Mouse (Mus musculus) liver, embryonic 13.5 days (tissue): ENCODE results near the gene Rsph14. TPM values are rescaled to one million over a fixed set of nuclear protein-coding genes. Genes with fewer than 3 reads are reported as not detected.

Source experiments
- ATAC-seq: fragments of 200-750 bp; cut with Nextera tagmentation; 2 replicates; pipeline ENCODE4 v1.8.0; 2017; ENCODE audit warnings: low read depth, mild to moderate bottlenecking, moderate number of reproducible peaks, moderate library complexity
- DNase-seq: peaks from one replicate; pipeline ENCODE4 v3.0.0; 2022
- H3K27ac ChIP-seq: fragments of 300-500 bp; sonication (generic); 2 replicates; pipeline ENCODE4 v1.5.1; 2015; ENCODE audit warnings: moderate library complexity, mild to moderate bottlenecking, inconsistent platforms
- H3K27me3 ChIP-seq: fragments of 300-500 bp; sonication (generic); 2 replicates; pipeline ENCODE4 v1.6.1; 2015; ENCODE audit warnings: mild to moderate bottlenecking, inconsistent platforms
- H3K36me3 ChIP-seq: fragments of 300-500 bp; sonication (generic); 2 replicates; pipeline ENCODE4 v1.6.1; 2015; ENCODE audit warnings: mild to moderate bottlenecking, inconsistent platforms
- H3K4me1 ChIP-seq: fragments of 300-500 bp; sonication (generic); replicated peaks from 2 replicates; pipeline ENCODE4 v1.6.1; 2015; ENCODE audit warnings: inconsistent platforms
- H3K4me2 ChIP-seq: fragments of 300-500 bp; sonication (generic); 2 replicates; pipeline ENCODE4 v1.6.1; 2015; ENCODE audit warnings: inconsistent platforms, mild to moderate bottlenecking, moderate library complexity
- H3K4me3 ChIP-seq: fragments of 300-500 bp; sonication (generic); replicated peaks from 2 replicates; pipeline ENCODE4 v1.5.1; 2015; ENCODE audit warnings: mild to moderate bottlenecking, inconsistent platforms
- H3K9ac ChIP-seq: fragments of 300-500 bp; sonication (generic); 2 replicates; pipeline ENCODE4 v1.6.1; 2015; ENCODE audit warnings: mild to moderate bottlenecking, inconsistent platforms
- H3K9me3 ChIP-seq: fragments of 300-500 bp; sonication (generic); replicated peaks from 2 replicates; pipeline ENCODE4 v1.6.1; 2016; ENCODE audit warnings: inconsistent platforms
- WGBS: fragments of 180-500 bp; shearing (Covaris S2); methylation state at CpG from one replicate; pipeline ENCODE4 v1.1.7; 2015; ENCODE audit not compliant: insufficient replicate concordance; 5-methylcytosine and 5-hydroxymethylcytosine counted together
- polyA plus RNA-seq: library from polyadenylated mRNA; unstranded; fragments of >200 nt; fragmentation: Nextera tagmentation; extraction: Ambion mirVana; gene quantifications from 2 replicates; pipeline ENCODE4 v1.2.1, GENCODE M21; 2015

Rsph14 gene
- polyA plus RNA-seq, 1 experiment from 2014 or later: not detected

DNA sequence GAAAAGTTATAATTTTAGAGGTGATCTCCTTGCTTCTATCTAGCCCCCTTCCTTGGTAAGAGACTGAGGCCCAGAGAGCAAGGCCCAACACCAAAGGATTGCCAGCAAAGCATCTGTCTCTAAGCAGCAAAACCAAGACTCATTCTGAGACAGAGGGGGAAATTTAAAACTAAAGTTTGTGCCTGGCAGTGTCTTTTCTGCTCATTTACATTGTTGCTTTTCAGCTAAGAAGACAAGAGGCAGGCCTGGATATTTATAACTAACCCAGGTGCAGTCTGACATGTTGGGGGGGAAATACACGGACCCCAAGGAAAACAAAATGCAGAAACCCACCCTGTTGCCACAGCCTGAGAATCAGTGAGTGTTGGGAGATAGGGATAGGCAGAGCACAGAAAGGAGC is 68.0 kb downstream of the Rsph14 start:
- 55% methylated on average over 1 of the region's 1 CpGs for WGBS
- ATAC-seq (no peak), DNase-seq (no peak)
- H3K27ac ChIP-seq: no peak overlapping the region
- H3K9me3 ChIP-seq: no peaks in the 10 kb centered on the region
- H3K36me3 ChIP-seq: no peaks in the 10 kb centered on the region
- H3K4me2 ChIP-seq: no peak overlapping the region
- no peak overlapping the region for H3K4me3 ChIP-seq
- H3K27me3 ChIP-seq: peaks cover 42% of the 10 kb centered on the region
- H3K4me1 ChIP-seq: peaks cover 16% of the 10 kb centered on the region
- H3K9ac ChIP-seq: no peak overlapping the region

DNA sequence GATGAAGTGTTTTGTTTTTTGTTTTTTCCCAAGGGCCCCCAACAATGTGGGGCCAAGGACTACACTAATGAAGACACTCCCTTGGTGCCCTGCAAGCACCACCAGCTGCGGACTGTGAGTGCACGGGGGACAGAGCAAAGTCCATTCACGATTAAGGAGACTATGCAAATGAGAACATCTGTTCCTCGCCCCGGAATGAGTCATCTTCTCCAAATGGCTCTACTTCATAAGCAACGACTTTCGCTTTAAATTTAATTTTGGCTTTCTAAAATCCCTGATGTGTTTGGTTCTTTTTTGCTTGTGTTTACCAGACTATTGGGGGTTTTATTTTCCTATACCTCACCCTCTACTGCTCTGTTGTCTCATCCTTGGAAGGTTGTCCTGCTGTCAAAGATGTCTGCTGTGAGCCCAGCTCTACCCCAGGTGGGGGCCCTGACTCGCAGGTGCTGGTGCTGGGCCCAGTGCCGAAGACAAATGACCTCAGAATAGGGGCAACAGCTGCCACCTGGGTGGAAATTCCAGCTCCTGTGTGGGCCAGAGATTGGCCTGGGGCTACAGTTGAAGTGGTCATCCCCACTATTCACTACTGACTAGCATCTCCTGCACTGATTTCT is 79.4 kb downstream of the Rsph14 start:
- DNase-seq (no peak), ATAC-seq (no peak)
- Histone ChIP-seq H3K9me3 (no peaks in the 10 kb centered on the region), H3K4me2 (no peak overlapping the region), H3K4me1 (no peaks in the 10 kb centered on the region), H3K9ac (no peak overlapping the region), H3K4me3 (no peak overlapping the region), H3K27ac (no peak overlapping the region), H3K36me3 (no peaks in the 10 kb centered on the region), H3K27me3 (0 out of 2 replicates have a peak, but pooled peaks cover 2% of the 10 kb centered on the region)
- WGBS: 40% methylated on average over 9 of the region's 9 CpGs

- Histone ChIP-seq H3K9ac (no peak overlapping the region), H3K36me3 (no peaks in the 10 kb centered on the region), H3K27ac (no peak overlapping the region), H3K4me2 (no peak overlapping the region), H3K4me1 (no peaks in the 10 kb centered on the region), H3K4me3 (no peak overlapping the region), H3K9me3 (no peaks in the 10 kb centered on the region), H3K27me3 (no peaks in the 10 kb centered on the region)
- DNase-seq (no peak), ATAC-seq (no peak)
- WGBS: 76% methylated on average over 1 of the region's 1 CpGs
Measured at GRCm38 (mm10) chr10:74940795-74941194, 91.6 kb downstream of the Rsph14 start.

DNA sequence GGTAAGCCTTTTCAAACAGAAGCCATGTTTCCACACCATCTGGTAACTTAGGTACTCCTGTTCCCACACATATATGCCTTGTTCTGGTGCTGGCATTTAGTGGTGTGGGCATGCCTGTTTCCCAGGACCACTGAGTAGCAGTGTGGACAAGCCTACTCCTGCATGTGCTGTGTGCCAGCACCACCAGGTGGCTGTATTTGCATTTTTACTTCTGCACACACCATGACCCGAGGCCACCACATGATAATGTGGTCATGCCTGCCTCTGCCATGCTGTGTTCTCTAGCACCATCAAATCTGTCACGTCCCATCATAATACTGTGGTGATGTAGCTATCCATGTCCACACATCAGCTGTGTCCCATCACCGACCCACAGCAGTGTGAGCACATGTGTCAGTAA is 93.1 kb downstream of the Rsph14 start:
- Histone ChIP-seq H3K9ac (no peak overlapping the region), H3K27me3 (no peaks in the 10 kb centered on the region), H3K4me2 (no peak overlapping the region), H3K4me3 (no peak overlapping the region), H3K27ac (no peak overlapping the region), H3K4me1 (no peaks in the 10 kb centered on the region), H3K36me3 (no peaks in the 10 kb centered on the region), H3K9me3 (no peaks in the 10 kb centered on the region)
- DNase-seq (no peak), ATAC-seq (no peak)
- 44% methylated on average over 3 of the region's 3 CpGs for WGBS

GRCm38 (mm10) chr10:74938410-74938809 is 94.0 kb downstream of the Rsph14 start:
- Histone ChIP-seq H3K9me3 (no peaks in the 10 kb centered on the region), H3K36me3 (no peaks in the 10 kb centered on the region), H3K27me3 (no peaks in the 10 kb centered on the region), H3K27ac (no peak overlapping the region), H3K4me3 (no peak overlapping the region), H3K4me2 (no peak overlapping the region), H3K9ac (no peak overlapping the region), H3K4me1 (no peaks in the 10 kb centered on the region)
- DNase-seq (no peak), ATAC-seq (no peak)
- WGBS: 45% methylated on average over 5 of the region's 5 CpGs

DNA sequence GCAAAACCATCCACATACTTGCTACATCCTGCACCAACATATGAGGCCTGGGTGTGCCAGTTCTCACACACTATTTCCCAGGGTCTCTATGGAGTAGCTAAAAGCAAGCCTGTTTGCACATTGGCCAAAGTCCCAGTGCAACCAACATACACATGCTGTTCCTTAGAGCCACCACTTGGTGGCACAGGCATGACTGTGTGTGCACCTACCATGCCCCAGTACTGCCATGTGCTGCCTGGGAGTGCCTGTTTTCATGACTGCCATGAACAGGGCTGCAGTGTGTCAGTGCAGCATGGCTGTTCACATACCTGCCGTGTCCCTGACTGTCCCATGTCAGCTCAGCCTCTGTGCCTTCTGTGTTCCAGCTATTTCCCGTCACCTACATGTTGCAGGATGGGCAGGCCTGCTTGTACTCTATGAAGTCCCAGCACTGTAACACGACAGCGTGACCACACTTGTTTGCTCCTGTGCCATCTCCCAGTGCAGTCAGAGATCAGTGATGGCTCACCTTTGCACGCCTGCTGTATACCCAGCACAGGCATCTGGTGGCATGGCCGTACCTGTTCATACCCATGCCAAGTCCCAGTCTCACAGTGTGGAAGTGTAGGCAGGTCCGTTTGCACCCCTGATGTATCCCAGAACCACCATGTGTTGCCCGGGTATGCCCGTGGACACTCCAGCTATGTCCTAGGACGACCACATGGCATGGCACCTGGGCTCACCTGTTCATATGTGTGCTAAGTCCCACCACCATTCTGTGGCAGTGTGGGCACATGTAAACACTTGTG is 95.2 kb downstream of the Rsph14 start:
- no peak overlapping the region for H3K9ac ChIP-seq
- no peak overlapping the region for H3K27ac ChIP-seq
- 62% methylated on average over 10 of the region's 10 CpGs for WGBS
- H3K27me3 ChIP-seq: no peaks in the 10 kb centered on the region
- no peak overlapping the region for H3K4me3 ChIP-seq
- ATAC-seq (peak; percentile 32; the same call in 1 of the 2 replicates), DNase-seq (no peak)
- H3K36me3 ChIP-seq: no peaks in the 10 kb centered on the region
- H3K4me2 ChIP-seq: no peak overlapping the region
- H3K9me3 ChIP-seq: no peaks in the 10 kb centered on the region
- no peaks in the 10 kb centered on the region for H3K4me1 ChIP-seq

DNA sequence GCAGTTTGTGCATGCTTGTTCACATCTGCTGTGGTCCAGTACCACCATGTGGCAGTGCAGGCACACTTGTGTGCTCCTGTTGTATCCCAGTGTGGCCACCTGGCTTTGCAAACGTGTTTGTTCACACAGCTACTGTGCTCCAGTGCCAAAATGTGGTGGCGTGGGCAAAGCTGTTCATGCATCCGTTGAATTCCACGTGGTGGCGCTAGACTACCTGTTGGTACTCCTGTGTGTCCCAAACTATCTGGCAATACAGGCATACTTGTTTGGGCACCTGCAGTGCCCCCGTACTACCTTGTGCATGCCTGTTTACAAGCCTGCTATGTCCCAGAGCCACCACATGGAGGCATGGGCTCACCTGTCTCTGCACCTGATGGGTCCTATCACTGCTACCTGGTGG is 97.4 kb downstream of the Rsph14 start:
- H3K4me3 ChIP-seq: no peak overlapping the region
- DNase-seq (no peak), ATAC-seq (no peak)
- H3K4me2 ChIP-seq: no peak overlapping the region
- no peaks in the 10 kb centered on the region for H3K4me1 ChIP-seq
- 17% methylated on average over 6 of the region's 6 CpGs for WGBS
- no peaks in the 10 kb centered on the region for H3K9me3 ChIP-seq
- H3K9ac ChIP-seq: no peak overlapping the region
- H3K27ac ChIP-seq: no peak overlapping the region
- no peaks in the 10 kb centered on the region for H3K36me3 ChIP-seq
- H3K27me3 ChIP-seq: no peaks in the 10 kb centered on the region

- no peak overlapping the region for H3K9ac ChIP-seq
- no peaks in the 10 kb centered on the region for H3K27me3 ChIP-seq
- no peaks in the 10 kb centered on the region for H3K36me3 ChIP-seq
- no peak overlapping the region for H3K4me3 ChIP-seq
- 56% methylated on average over 12 of the region's 12 CpGs for WGBS
- H3K4me1 ChIP-seq: no peaks in the 10 kb centered on the region
- ATAC-seq: no peak
- no peak for DNase-seq
- no peak overlapping the region for H3K4me2 ChIP-seq
- no peaks in the 10 kb centered on the region for H3K9me3 ChIP-seq
- no peak overlapping the region for H3K27ac ChIP-seq
Measured at GRCm38 (mm10) chr10:74934521-74934920, 97.9 kb downstream of the Rsph14 start.

DNA sequence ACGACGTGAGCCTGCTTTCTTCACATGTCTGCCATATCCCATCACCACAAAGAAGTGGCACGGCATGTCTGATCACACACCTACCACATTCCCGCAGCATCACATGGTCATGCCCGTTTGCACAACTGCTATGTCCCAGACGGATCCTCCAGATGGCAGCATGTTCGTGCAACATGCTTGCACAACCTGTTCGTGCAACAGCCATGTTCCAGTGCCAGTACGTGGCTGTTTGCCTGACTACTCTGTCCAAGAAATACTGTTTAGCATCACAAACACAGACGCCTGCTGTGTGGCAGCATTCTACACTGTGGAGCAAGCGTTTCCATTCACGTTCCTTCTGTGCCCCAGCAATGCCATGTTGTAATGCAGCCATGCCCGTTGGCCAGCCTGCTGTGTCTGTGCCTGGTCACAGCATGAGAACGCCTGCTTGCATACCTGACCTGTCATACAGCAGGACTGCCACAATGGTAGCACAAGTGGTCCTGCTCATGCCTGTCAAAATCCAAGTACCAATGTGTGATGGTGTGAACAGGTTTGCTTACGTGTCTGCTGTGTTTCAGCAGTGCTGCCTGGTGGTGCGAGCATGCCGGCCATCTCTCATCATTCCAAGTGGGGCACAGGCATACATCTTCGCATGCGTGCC is 98.7 kb downstream of the Rsph14 start:
- Histone ChIP-seq H3K36me3 (no peaks in the 10 kb centered on the region), H3K9me3 (no peaks in the 10 kb centered on the region), H3K4me1 (no peaks in the 10 kb centered on the region), H3K9ac (no peak overlapping the region), H3K4me2 (no peak overlapping the region), H3K27ac (no peak overlapping the region), H3K4me3 (no peak overlapping the region), H3K27me3 (no peaks in the 10 kb centered on the region)
- no peak for DNase-seq
- ATAC-seq: no peak
- 71% methylated on average over 19 of the region's 19 CpGs for WGBS

GRCm38 (mm10) chr10:74932487-74932886 is 99.9 kb downstream of the Rsph14 start:
- Histone ChIP-seq H3K4me2 (no peak overlapping the region), H3K36me3 (no peaks in the 10 kb centered on the region), H3K27ac (no peak overlapping the region), H3K27me3 (no peaks in the 10 kb centered on the region), H3K9ac (no peak overlapping the region), H3K4me1 (no peaks in the 10 kb centered on the region), H3K9me3 (no peaks in the 10 kb centered on the region), H3K4me3 (no peak overlapping the region)
- ATAC-seq (no peak), DNase-seq (no peak)
- WGBS: 61% methylated on average over 6 of the region's 6 CpGs

GRCm38 (mm10) chr10:74931631-74932030 is 100.8 kb downstream of the Rsph14 start:
- Histone ChIP-seq H3K4me2 (no peak overlapping the region), H3K9me3 (no peaks in the 10 kb centered on the region), H3K36me3 (no peaks in the 10 kb centered on the region), H3K27ac (no peak overlapping the region), H3K9ac (no peak overlapping the region), H3K4me1 (no peaks in the 10 kb centered on the region), H3K27me3 (no peaks in the 10 kb centered on the region), H3K4me3 (no peak overlapping the region)
- no peak for ATAC-seq
- no peak for DNase-seq
- 60% methylated on average over 6 of the region's 6 CpGs for WGBS
